Mouse (Mus musculus) bone marrow, adult 2 months (tissue): ENCODE measurements at regions not wholly inside any gene's neighbourhood (a gene's known extent, or its start where the extent isn't known, plus 50 kb on each side); places are given as distances from the start of the nearest gene placed in this dataset.

Experiments used
- H3K27ac ChIP-seq: fragments of 200-500 bp; 2 replicates; pipeline ENCODE4 v1.5.1; 2012; ENCODE audit warnings: low read depth, mild to moderate bottlenecking, control low read depth, inconsistent platforms, low read length; ENCODE audit not compliant: control insufficient read depth, poor library complexity, insufficient read depth
- H3K4me1 ChIP-seq: fragments of 200-500 bp; 2 replicates; pipeline ENCODE4 v1.6.1; 2011; ENCODE audit warnings: low read length; ENCODE audit not compliant: control insufficient read depth, insufficient read depth
- H3K4me3 ChIP-seq: fragments of 200-500 bp; replicated peaks from 2 replicates; pipeline ENCODE3; 2011; ENCODE audit warnings: mild to moderate bottlenecking, low read depth, low read length, control low read depth; ENCODE audit not compliant: control insufficient read depth
- CTCF ChIP-seq: fragments of 200-500 bp; IDR thresholded peaks from 2 replicates; pipeline ENCODE4 v1.5.1; 2011; ENCODE audit warnings: low read length, control low read depth; ENCODE audit not compliant: control insufficient read depth, insufficient read depth
- POLR2A ChIP-seq: fragments of 200-500 bp; IDR thresholded peaks from 2 replicates; pipeline ENCODE4 v1.6.1; 2011; ENCODE audit warnings: low read depth, mild to moderate bottlenecking, control low read depth, low read length, borderline replicate concordance; ENCODE audit not compliant: control insufficient read depth
- WGBS: fragments of 180-500 bp; shearing (Covaris S2); methylation state at CpG from one replicate; pipeline ENCODE4 v1.1.7; 2018; 5-methylcytosine and 5-hydroxymethylcytosine counted together

DNA sequence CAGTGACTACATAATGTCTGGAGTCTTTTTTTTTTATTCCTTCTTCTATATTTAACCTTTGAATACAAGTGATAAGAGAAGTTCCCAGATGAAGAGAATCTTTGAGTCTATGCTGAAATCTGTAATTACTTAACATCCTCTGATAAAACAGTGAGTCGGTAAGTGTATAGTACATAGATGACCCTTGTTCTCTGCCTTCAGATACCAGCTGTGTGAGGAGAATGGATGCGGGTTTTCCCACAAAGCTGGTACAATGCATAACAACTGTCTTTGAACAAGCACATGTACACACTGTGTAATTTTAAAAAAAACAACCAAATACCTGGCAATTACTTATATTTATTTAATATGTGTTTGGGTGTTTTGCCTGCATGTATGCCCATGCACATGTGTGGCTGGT is 96.9 kb upstream of the Med14 start:
- no peaks in the 10 kb centered on the region; the same call in 1 of the 2 replicates for H3K4me1 ChIP-seq
- TF ChIP-seq CTCF (no peak), POLR2A (no peak)
- WGBS, result 61% methylated on average over 2 of the region's 2 CpGs
- no peak overlapping the region for H3K27ac ChIP-seq
- no peak overlapping the region for H3K4me3 ChIP-seq

DNA sequence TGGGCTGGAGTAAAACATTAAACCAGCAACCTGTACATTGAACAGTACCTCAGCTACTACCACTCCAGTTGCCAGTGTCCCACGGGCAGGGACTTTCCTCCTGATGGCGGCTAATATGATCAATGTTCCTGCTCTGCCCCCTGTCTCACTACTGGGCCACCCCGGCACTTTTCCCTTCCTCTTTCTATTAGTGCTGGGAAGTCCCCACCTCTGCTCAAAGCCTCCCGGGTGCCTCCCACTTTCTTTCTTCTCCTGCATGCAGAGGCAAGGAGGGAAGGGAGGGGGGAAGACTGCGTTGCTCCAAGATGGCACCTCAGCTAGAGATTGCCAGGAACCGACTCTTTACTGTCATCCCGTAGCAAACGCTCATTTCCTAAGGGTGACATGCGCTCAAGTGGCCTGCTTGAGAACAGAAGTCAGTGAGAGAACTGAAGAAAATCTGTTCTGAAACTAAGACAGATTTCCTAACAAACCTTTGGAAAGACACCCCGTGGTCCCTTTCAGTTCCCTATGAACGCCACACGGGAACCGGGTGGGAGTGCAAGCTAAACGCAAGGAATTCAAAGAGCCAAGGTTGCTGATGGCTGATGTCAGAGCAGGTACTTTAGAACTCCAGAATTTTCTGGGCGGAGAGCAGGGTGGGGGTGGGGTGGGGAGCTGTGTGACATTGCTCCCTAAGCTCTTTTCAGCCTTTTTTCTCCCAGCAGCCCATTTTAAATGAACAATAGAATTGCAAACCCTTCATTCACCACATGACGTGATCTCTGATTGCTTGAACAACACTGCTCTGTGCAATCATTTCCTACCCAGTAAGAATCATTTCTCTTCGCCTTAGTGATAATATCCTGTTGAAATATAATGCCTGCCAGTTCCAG is 96.2 kb upstream of the Med14 start:
- Histone ChIP-seq H3K4me1 (no peaks in the 10 kb centered on the region; the same call in 1 of the 2 replicates), H3K27ac (no peak overlapping the region), H3K4me3 (peak overlapping the region; percentile 54)
- no peak for TF ChIP-seq POLR2A
- no peak for TF ChIP-seq CTCF
- 23% methylated on average over 17 of the region's 17 CpGs for WGBS

DNA sequence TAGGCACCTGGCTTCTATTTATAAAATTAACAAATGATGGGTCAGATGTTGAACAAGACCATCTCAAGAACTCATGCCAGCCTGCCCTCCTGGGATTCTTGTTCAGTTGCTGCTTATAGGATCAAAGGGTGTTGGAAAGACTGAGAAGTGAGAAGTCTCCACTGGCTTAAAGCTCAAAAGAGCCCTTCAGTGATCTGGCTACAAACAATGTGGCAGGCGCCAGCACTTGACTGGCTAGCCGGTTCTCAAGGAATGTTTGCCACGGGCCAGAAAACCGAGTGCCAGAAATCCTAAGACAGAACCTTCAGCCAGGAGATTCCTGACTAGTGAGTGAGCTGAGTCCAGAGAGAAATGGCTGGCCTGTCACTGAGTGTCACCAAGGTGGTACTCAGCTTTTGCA is 93.6 kb upstream of the Med14 start:
- WGBS, result 78% methylated on average over 4 of the region's 4 CpGs
- H3K27ac ChIP-seq, result no peak overlapping the region
- H3K4me3 ChIP-seq, result no peak overlapping the region
- no peaks in the 10 kb centered on the region; the same call in 1 of the 2 replicates for H3K4me1 ChIP-seq
- TF ChIP-seq CTCF (no peak), POLR2A (no peak)

DNA sequence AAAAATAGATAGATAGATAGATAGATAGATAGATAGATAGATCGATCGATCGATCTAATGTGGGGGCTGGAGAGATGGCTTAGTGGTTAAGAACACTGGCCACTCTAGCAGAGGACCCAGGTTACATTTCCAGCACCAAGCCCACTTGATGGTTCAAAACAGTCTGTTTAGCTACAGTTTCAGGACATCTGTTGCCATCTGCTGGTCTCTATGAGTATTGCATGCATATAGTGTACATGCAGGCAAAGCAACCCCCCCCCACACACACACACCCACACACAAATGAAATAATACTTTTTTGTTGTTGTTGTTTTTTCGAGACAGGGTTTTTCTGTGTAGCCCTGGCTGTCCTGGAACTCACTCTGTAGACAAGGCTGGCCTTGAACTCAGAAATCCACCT is 89.8 kb upstream of the Med14 start:
- Histone ChIP-seq H3K4me3 (no peak overlapping the region), H3K27ac (no peak overlapping the region), H3K4me1 (no peaks in the 10 kb centered on the region)
- TF ChIP-seq POLR2A, result no peak
- TF ChIP-seq CTCF, result no peak
- 64% methylated on average over 4 of the region's 4 CpGs for WGBS

DNA sequence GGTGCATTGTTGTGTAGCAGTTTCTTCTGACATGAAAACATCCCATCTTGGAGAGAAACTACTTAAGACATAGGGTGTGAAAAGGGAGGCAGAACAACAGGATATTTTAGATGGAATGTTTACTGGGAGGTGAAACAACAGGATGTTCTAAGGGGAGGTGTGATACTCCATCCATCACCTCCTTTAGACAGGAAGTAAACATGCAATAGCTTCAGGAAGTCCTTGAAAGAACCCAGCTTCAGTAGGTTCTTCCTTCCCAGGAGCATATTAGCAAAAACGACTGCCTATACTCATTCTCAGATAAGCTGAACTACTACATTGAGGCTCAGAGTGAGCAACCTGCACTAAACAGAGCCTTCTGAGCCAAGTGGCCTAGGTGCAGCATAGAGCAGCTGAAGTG is 82.6 kb upstream of the Med14 start:
- TF ChIP-seq POLR2A (no peak), CTCF (no peak)
- no peak overlapping the region for H3K27ac ChIP-seq
- H3K4me3 ChIP-seq, result no peak overlapping the region
- 8% methylated on average over 1 of the region's 1 CpGs for WGBS
- no peaks in the 10 kb centered on the region for H3K4me1 ChIP-seq

DNA sequence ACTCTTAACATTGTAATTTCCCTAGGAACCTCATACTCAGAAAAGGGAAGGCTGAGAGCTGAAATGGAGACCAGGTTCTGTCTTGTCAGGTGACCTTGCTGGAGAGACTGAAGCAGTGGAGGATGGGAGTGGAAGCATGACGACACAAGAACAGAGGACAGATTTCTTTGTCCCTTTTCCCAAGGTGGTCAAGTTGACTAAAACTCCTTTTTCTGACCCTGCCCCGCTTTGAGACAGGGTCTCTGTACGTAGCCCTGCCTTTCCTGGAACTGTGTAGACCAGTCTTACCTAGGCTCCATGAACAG is 79.1 kb upstream of the Med14 start:
- no peak for TF ChIP-seq CTCF
- no peak for TF ChIP-seq POLR2A
- Histone ChIP-seq H3K27ac (no peak overlapping the region), H3K4me3 (no peak overlapping the region), H3K4me1 (no peaks in the 10 kb centered on the region)
- WGBS, result 77% methylated on average over 3 of the region's 3 CpGs

DNA sequence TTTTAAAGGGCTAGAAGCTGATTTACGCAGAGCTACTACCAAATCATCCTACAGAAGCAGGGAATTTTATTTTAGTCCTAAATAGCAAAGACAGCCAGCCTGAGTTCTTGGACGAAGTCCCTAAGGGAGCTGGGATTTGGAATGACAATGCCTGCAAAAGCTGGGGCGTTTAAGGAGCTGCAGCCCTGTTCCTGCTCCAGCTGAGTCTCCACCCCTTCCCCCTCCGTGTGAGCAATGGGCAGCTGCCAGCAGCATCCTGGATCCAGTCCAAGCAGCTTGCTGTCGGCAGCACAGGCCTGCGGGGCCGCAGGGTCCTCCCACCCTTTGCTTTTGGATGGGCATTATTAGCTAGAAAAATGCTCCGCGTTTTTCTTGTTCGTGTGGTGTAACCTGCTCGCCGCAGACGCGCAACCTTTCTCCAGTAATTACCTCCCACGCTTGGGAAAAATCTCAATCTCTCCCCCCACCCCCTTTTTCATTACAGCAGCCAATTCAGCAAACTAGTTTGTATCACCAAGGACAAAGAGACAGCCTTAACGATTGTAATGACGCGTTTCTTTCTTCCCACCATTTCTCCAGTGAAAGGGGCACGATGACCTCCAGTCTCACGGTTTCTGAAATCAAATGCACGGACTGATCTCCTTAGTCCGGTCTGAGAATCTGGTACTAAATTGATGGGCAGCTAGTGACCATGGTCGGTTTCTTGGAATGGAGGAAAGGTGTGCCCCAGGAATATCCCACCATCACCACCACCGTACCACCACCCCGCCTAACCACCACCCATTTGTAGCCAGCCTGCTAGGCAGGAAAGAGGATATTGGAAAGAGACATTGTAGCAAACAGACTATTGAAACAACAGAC is 78.5 kb upstream of the Med14 start:
- TF ChIP-seq CTCF (no peak), POLR2A (no peak)
- Histone ChIP-seq H3K4me1 (no peaks in the 10 kb centered on the region), H3K27ac (no peak overlapping the region), H3K4me3 (peak overlapping the region; percentile 27)
- WGBS, result 24% methylated on average over 25 of the region's 25 CpGs

DNA sequence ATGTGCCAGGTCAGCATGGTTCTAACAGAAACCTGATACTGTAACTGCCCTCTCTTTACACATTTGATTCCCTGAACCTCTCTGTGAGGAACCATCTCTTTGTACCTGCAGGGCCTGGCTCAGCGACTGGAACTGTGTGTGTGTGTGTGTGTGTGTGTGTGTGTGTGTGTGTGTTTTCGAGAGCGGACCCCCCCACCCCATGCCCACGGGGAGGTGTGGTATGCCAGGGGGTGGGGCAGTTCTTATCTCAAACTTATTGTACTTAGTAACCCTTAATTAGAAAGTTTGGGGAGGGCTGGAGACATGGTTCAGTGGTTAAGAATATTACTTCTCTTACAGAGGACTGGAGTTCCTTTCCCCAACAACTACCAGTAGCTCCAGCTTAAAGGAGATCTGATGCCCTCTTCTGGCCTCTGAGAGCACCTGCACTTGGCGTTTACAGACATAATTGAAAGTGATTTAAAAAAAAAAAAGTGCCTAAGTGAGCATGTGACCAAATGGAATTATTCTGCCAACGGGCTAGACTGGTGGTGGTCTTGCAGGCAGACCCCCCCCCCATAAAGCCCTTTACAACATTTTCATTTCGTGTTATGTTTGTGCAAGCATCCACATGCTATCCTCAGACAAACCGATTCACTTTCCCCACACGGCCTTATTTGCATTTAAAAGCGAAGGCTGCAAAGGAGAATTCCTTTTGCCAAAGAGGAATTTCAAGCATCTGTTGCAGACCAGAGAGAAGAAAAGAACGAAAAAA is 77.7 kb upstream of the Med14 start:
- Histone ChIP-seq H3K4me1 (no peaks in the 10 kb centered on the region), H3K4me3 (peak overlapping the region; percentile 42), H3K27ac (no peak overlapping the region)
- 14% methylated on average over 11 of the region's 11 CpGs for WGBS
- TF ChIP-seq POLR2A, result no peak
- TF ChIP-seq CTCF, result peak; percentile 34
